Mouse (Mus musculus) frontal cortex, adult (tissue): ENCODE measurements around the gene Morc1.

Experiments
- ATAC-seq: cut with Nextera tagmentation; 2 replicates; pipeline ENCODE4 v1.9.2; 2017; ENCODE audit warnings: mild to moderate bottlenecking, moderate library complexity, mixed read lengths; ENCODE audit not compliant: low TSS enrichment

Gene Morc1

GRCm38 (mm10) chr16:48431027-48431426 lies at the start of gene Morc1:
Gene Morc1, plus strand, starts transcription at chr16:48431237.
- ATAC-seq: no peak

GRCm38 (mm10) chr16:48383582-48384257 lies 47.3 kb upstream of the Morc1 start:
- no peak for ATAC-seq

- peak; percentile 44; the same call in 1 of the 2 replicates for ATAC-seq
These were observed 44.1 kb upstream of the Morc1 start for GRCm38 (mm10) chr16:48386982-48387381.

- no peak for ATAC-seq
These were observed 35.8 kb upstream of the Morc1 start for GRCm38 (mm10) chr16:48395278-48395677.

GRCm38 (mm10) chr16:48402963-48403362 lies 28.1 kb upstream of the Morc1 start:
- ATAC-seq: no peak

- no peak for ATAC-seq
These were observed 27.6 kb upstream of the Morc1 start for GRCm38 (mm10) chr16:48403423-48403822.

GRCm38 (mm10) chr16:48404009-48404408 lies 27.0 kb upstream of the Morc1 start:
- ATAC-seq: no peak

GRCm38 (mm10) chr16:48405674-48406403 lies 25.2 kb upstream of the Morc1 start:
- ATAC-seq: no peak

- no peak for ATAC-seq
These were observed 21.5 kb upstream of the Morc1 start for GRCm38 (mm10) chr16:48409580-48409979.

GRCm38 (mm10) chr16:48410125-48410524 lies 20.9 kb upstream of the Morc1 start:
- no peak for ATAC-seq

GRCm38 (mm10) chr16:48412246-48412645 lies 18.8 kb upstream of the Morc1 start, which contains the start of gene Gm5485:
Gene Gm5485, minus strand, starts transcription at chr16:48412416.
- ATAC-seq: no peak

- no peak for ATAC-seq
These were observed 12.5 kb upstream of the Morc1 start for GRCm38 (mm10) chr16:48418557-48418956.

- ATAC-seq: no peak
These were observed 12.0 kb upstream of the Morc1 start for GRCm38 (mm10) chr16:48419035-48419434.

- no peak for ATAC-seq
These were observed 8.5 kb upstream of the Morc1 start for GRCm38 (mm10) chr16:48422501-48422900.

GRCm38 (mm10) chr16:48424069-48424468 lies 7.0 kb upstream of the Morc1 start:
- no peak for ATAC-seq

GRCm38 (mm10) chr16:48429427-48429826 lies 1.6 kb upstream of the Morc1 start:
- ATAC-seq: no peak

- no peak for ATAC-seq
These were observed 4.4 kb downstream of the Morc1 start for GRCm38 (mm10) chr16:48435454-48435853.

- no peak for ATAC-seq
These were observed 6.4 kb downstream of the Morc1 start for GRCm38 (mm10) chr16:48437476-48437875.

- no peak for ATAC-seq
These were observed 13.6 kb downstream of the Morc1 start for GRCm38 (mm10) chr16:48444589-48444988.

GRCm38 (mm10) chr16:48446161-48446925 lies 15.3 kb downstream of the Morc1 start:
- ATAC-seq: no peak

GRCm38 (mm10) chr16:48453264-48453663 lies 22.2 kb downstream of the Morc1 start:
- ATAC-seq: no peak

- ATAC-seq: no peak
These were observed 42.4 kb downstream of the Morc1 start for GRCm38 (mm10) chr16:48473396-48473795.
